Mouse (Mus musculus) lung, postnatal 36 days (tissue): ENCODE measurements at regions not wholly inside any gene's neighbourhood (a gene's known extent, or its start where the extent isn't known, plus 50 kb on each side); places are given as distances from the start of the nearest gene placed in this dataset.

Experiments
- DNase-seq: peaks from one replicate; pipeline ENCODE4 v3.0.0; 2022; ENCODE audit warnings: mixed read lengths

GRCm38 (mm10) chr14:32735356-32735755, 50.3 kb upstream of the 3425401B19Rik start:
- DNase-seq = peak; percentile 38
